In the genomic region with DNA sequence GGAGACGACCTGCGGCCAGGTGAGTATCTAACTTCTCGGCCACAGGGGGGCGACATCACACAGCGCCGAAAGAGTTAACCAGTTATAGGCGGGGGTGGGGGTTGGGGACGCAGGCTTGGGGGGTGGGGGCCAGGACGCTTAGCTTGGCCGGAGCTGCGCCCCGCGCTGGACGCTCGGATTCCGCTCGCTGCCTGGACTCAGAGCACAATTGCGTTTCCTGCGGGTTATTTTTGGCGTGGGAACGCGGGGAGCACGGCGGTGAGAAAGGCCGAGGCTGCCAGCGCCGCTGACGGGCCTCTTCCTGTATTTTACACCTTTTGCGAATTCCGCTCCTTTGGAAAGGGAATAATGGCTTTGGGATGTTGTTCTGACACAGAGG, we compare ENCODE assay signal across 8 mouse cellular contexts. TPM values are rescaled to one million over a fixed set of nuclear protein-coding genes. Genes with fewer than 3 reads are reported as not detected.
DNase-seq lines count a peak whose midpoint lies in the region; ATAC-seq and TF ChIP-seq lines count a peak whose summit lies in the region.

No protein-coding gene starts in this region.

- TF ChIP-seq POLR2A in ES-Bruce4 (IDR thresholded peaks at IDR 0.05; ENCODE audit: insufficient read depth, low read length): no peak
- TF ChIP-seq POLR2A in bone marrow, adult 2 months (IDR thresholded peaks at IDR 0.05; ENCODE audit: borderline replicate concordance, control insufficient read depth, low read depth, low read length): no peak
- no peak for TF ChIP-seq POLR2A in limb, embryonic 14.5 days (IDR thresholded peaks at IDR 0.05; ENCODE audit: borderline replicate concordance, extremely low read depth, insufficient read depth, insufficient read length)

- H3K36me3 ChIP-seq in ES-Bruce4 (ENCODE audit: control insufficient read depth, insufficient read depth, low read length, poor library complexity, severe bottlenecking): no peaks in the 10 kb centered on the region
- no peaks in the 10 kb centered on the region for H3K36me3 ChIP-seq in forebrain, embryonic 12.5 days (replicated peaks)
- H3K36me3 ChIP-seq in hindbrain, embryonic 12.5 days: no peaks in the 10 kb centered on the region
- H3K36me3 ChIP-seq in limb, embryonic 14.5 days (ENCODE audit: control insufficient read depth, insufficient read depth, low read length): no peaks in the 10 kb centered on the region
- peaks cover 3% of the 10 kb centered on the region; the same call in 1 of the 2 replicates for H3K36me3 ChIP-seq in midbrain, postnatal 0 days (ENCODE audit: insufficient read depth, low read length)

- no peak for DNase-seq in limb, embryonic 14.5 days (ENCODE audit: low spot score)
- peak; percentile 53 for DNase-seq in midbrain, postnatal 0 days (ENCODE audit: low spot score)
- DNase-seq in yolk sac, embryonic 10.5 days (ENCODE audit: low spot score): peak; percentile 69

- H3K9ac ChIP-seq in ES-Bruce4 (ENCODE audit: low read depth, poor library complexity, severe bottlenecking): no peak overlapping the region
- 0 out of 2 replicates have a peak overlapping the region, but pooled peaks have one; percentile 0 for H3K9ac ChIP-seq in forebrain, embryonic 12.5 days
- peak overlapping the region; percentile 54 for H3K9ac ChIP-seq in hindbrain, embryonic 12.5 days
- H3K9ac ChIP-seq in limb, embryonic 14.5 days (ENCODE audit: low read depth, low read length, severe bottlenecking): peak overlapping the region; percentile 52
- H3K9ac ChIP-seq in midbrain, postnatal 0 days (replicated peaks; ENCODE audit: low read length, poor library complexity, severe bottlenecking): peak overlapping the region; percentile 54

- no peak for TF ChIP-seq EP300 in ES-Bruce4 (IDR thresholded peaks at IDR 0.05; ENCODE audit: insufficient read depth, low read depth, low read length)

- H3K4me2 ChIP-seq in forebrain, embryonic 12.5 days: peak overlapping the region; percentile 72
- H3K4me2 ChIP-seq in hindbrain, embryonic 12.5 days (replicated peaks): peak overlapping the region; percentile 72
- peak overlapping the region; percentile 84 for H3K4me2 ChIP-seq in limb, embryonic 14.5 days (replicated peaks; ENCODE audit: low read depth, low read length, severe bottlenecking)
- H3K4me2 ChIP-seq in midbrain, postnatal 0 days (ENCODE audit: low read depth, low read length, poor library complexity, severe bottlenecking): peak overlapping the region; percentile 99

- peak overlapping the region; percentile 71 for H3K4me3 ChIP-seq in ES-Bruce4 (ENCODE audit: low read depth, low read length)
- H3K4me3 ChIP-seq in bone marrow, adult 2 months (replicated peaks; ENCODE audit: control insufficient read depth, low read depth, low read length): no peak overlapping the region
- peak overlapping the region; percentile 45 for H3K4me3 ChIP-seq in forebrain, embryonic 12.5 days (replicated peaks)
- peak overlapping the region; percentile 38 for H3K4me3 ChIP-seq in hindbrain, embryonic 12.5 days
- H3K4me3 ChIP-seq in limb, embryonic 14.5 days (replicated peaks; ENCODE audit: low read length): peak overlapping the region; percentile 43
- peak overlapping the region; percentile 44 for H3K4me3 ChIP-seq in midbrain, postnatal 0 days (ENCODE audit: low read depth, low read length)

- WGBS in bone marrow, adult 2 months: under 1% methylated on average over 30 of the region's 30 CpGs
- WGBS in forebrain, embryonic 12.5 days: under 1% methylated on average over 30 of the region's 30 CpGs
- WGBS in hindbrain, embryonic 12.5 days: under 1% methylated on average over 30 of the region's 30 CpGs
- WGBS in limb, embryonic 14.5 days: under 1% methylated on average over 30 of the region's 30 CpGs
- WGBS in midbrain, postnatal 0 days: under 1% methylated on average over 30 of the region's 30 CpGs

- peaks cover 1% of the 10 kb centered on the region for H3K4me1 ChIP-seq in ES-Bruce4 (ENCODE audit: control insufficient read depth, insufficient read depth, low read length)
- no peaks in the 10 kb centered on the region; the same call in 1 of the 2 replicates for H3K4me1 ChIP-seq in bone marrow, adult 2 months (ENCODE audit: control insufficient read depth, insufficient read depth, low read length)
- H3K4me1 ChIP-seq in forebrain, embryonic 12.5 days: peaks cover 65% of the 10 kb centered on the region
- H3K4me1 ChIP-seq in hindbrain, embryonic 12.5 days: peaks cover 52% of the 10 kb centered on the region
- peaks cover 28% of the 10 kb centered on the region for H3K4me1 ChIP-seq in limb, embryonic 14.5 days (ENCODE audit: control insufficient read depth, insufficient read depth, low read length)
- peaks cover 16% of the 10 kb centered on the region for H3K4me1 ChIP-seq in midbrain, postnatal 0 days (ENCODE audit: insufficient read depth, low read length)

- no peaks in the 10 kb centered on the region for H3K9me3 ChIP-seq in ES-Bruce4 (replicated peaks; ENCODE audit: control insufficient read depth, insufficient read depth, low read length, poor library complexity, severe bottlenecking)
- no peaks in the 10 kb centered on the region for H3K9me3 ChIP-seq in forebrain, embryonic 12.5 days
- H3K9me3 ChIP-seq in hindbrain, embryonic 12.5 days (replicated peaks): no peaks in the 10 kb centered on the region
- no peaks in the 10 kb centered on the region for H3K9me3 ChIP-seq in limb, embryonic 14.5 days (ENCODE audit: control insufficient read depth, low read length)
- H3K9me3 ChIP-seq in midbrain, postnatal 0 days (ENCODE audit: low read length): no peaks in the 10 kb centered on the region

- no peak for ATAC-seq in forebrain, embryonic 12.5 days (ENCODE audit: low FRiP score)
- no peak for ATAC-seq in hindbrain, embryonic 12.5 days (ENCODE audit: low FRiP score)
- ATAC-seq in limb, embryonic 14.5 days (ENCODE audit: low FRiP score, low read depth): no peak
- no peak for ATAC-seq in midbrain, postnatal 0 days (ENCODE audit: low FRiP score)
- no peak for ATAC-seq in megakaryocyte progenitor cell, adult 5-6 weeks (replicated peaks; ENCODE audit: poor library complexity)

- TF ChIP-seq CTCF in ES-Bruce4 (IDR thresholded peaks at IDR 0.05; ENCODE audit: low read depth, low read length): peak; percentile 55
- TF ChIP-seq CTCF in bone marrow, adult 2 months (IDR thresholded peaks at IDR 0.05; ENCODE audit: control insufficient read depth, insufficient read depth, low read length): peak; percentile 30; the same call in 1 of the 2 replicates
- TF ChIP-seq CTCF in midbrain, postnatal 0 days (IDR thresholded peaks at IDR 0.05): peak; percentile 72

- H3K27me3 ChIP-seq in ES-Bruce4 (ENCODE audit: control insufficient read depth, insufficient read depth, low read length, poor library complexity, severe bottlenecking): peaks cover 18% of the 10 kb centered on the region
- H3K27me3 ChIP-seq in forebrain, embryonic 12.5 days: peaks cover 100% of the 10 kb centered on the region
- H3K27me3 ChIP-seq in hindbrain, embryonic 12.5 days: peaks cover 100% of the 10 kb centered on the region
- peaks cover 75% of the 10 kb centered on the region for H3K27me3 ChIP-seq in limb, embryonic 14.5 days (ENCODE audit: control insufficient read depth, insufficient read depth, low read length)
- H3K27me3 ChIP-seq in midbrain, postnatal 0 days (ENCODE audit: insufficient read depth, low read length): peaks cover 75% of the 10 kb centered on the region

- H3K27ac ChIP-seq in ES-Bruce4 (ENCODE audit: insufficient read depth, low read length): no peak overlapping the region
- H3K27ac ChIP-seq in bone marrow, adult 2 months (ENCODE audit: control insufficient read depth, insufficient read depth, low read depth, low read length, poor library complexity): no peak overlapping the region
- H3K27ac ChIP-seq in forebrain, embryonic 12.5 days: no peak overlapping the region
- no peak overlapping the region for H3K27ac ChIP-seq in hindbrain, embryonic 12.5 days
- no peak overlapping the region for H3K27ac ChIP-seq in limb, embryonic 14.5 days (replicated peaks; ENCODE audit: low read depth, low read length)
- H3K27ac ChIP-seq in midbrain, postnatal 0 days (ENCODE audit: low read depth, low read length): no peak overlapping the region

RNA-seq across cellular contexts. Expression of a gene that starts 1.5 kb away (rescaled TPM):
- polyA plus RNA-seq in ES-Bruce4 (2011; ENCODE audit: insufficient read depth, insufficient read length, low read depth, missing spikeins): 0.18 TPM in 1 of 2 replicates, not detected in the other
- polyA plus RNA-seq in bone marrow, adult 2 months (2011; ENCODE audit: insufficient read depth, insufficient read length, low replicate concordance, missing spikeins): 0.25 TPM in 1 of 2 replicates, not detected in the other
- polyA plus RNA-seq in forebrain, embryonic 12.5 days (2016; fragmentation: Nextera tagmentation; extraction: Ambion mirVana): 3.5 and 3.8 TPM in 2 replicates
- 5.6 TPM in 2 replicates for polyA plus RNA-seq in hindbrain, embryonic 12.5 days (2016; fragmentation: Nextera tagmentation; extraction: Ambion mirVana)
- polyA plus RNA-seq in limb, embryonic 14.5 days (2012; rRNA removed): 8.7 and 9.0 TPM in 2 replicates
- polyA plus RNA-seq in limb, embryonic 14.5 days (2014; fragmentation: Nextera tagmentation; extraction: Ambion mirVana): 5.1 and 6.2 TPM in 2 replicates
- total RNA-seq in midbrain, postnatal 0 days (2014; rRNA removed): 3.9 TPM in 2 replicates
- 2.3 and 2.6 TPM in 2 replicates for polyA plus RNA-seq in midbrain, postnatal 0 days (2015; fragmentation: Nextera tagmentation; extraction: Ambion mirVana)
- 0.05 TPM in 1 of 2 replicates, not detected in the other for total RNA-seq in megakaryocyte progenitor cell, adult 5-6 weeks (2015)
- not detected in 2 replicates for total RNA-seq in megakaryocyte progenitor cell, adult 5-6 weeks (2017)

RNA-seq across cellular contexts. Expression of a gene that starts 23.9 kb away (rescaled TPM):
- 3.6 and 3.8 TPM in 2 replicates for polyA plus RNA-seq in ES-Bruce4 (2011; ENCODE audit: insufficient read depth, insufficient read length, low read depth, missing spikeins)
- 0.59 and 6.2 TPM in 2 replicates for polyA plus RNA-seq in bone marrow, adult 2 months (2011; ENCODE audit: insufficient read depth, insufficient read length, low replicate concordance, missing spikeins)
- polyA plus RNA-seq in forebrain, embryonic 12.5 days (2016; fragmentation: Nextera tagmentation; extraction: Ambion mirVana): 2.4 and 2.7 TPM in 2 replicates
- 1.9 and 2.4 TPM in 2 replicates for polyA plus RNA-seq in hindbrain, embryonic 12.5 days (2016; fragmentation: Nextera tagmentation; extraction: Ambion mirVana)
- polyA plus RNA-seq in limb, embryonic 14.5 days (2012; rRNA removed): 0.79 and 0.94 TPM in 2 replicates
- 0.48 and 0.68 TPM in 2 replicates for polyA plus RNA-seq in limb, embryonic 14.5 days (2014; fragmentation: Nextera tagmentation; extraction: Ambion mirVana)
- 9.5 and 18.7 TPM in 2 replicates for total RNA-seq in midbrain, postnatal 0 days (2014; rRNA removed)
- polyA plus RNA-seq in midbrain, postnatal 0 days (2015; fragmentation: Nextera tagmentation; extraction: Ambion mirVana): 10.2 and 13.5 TPM in 2 replicates
- 0.34 and 0.57 TPM in 2 replicates for total RNA-seq in megakaryocyte progenitor cell, adult 5-6 weeks (2015)
- 0.71 and 1.3 TPM in 2 replicates for total RNA-seq in megakaryocyte progenitor cell, adult 5-6 weeks (2017)

RNA-seq across cellular contexts. Expression of a gene that starts 38.6 kb away (rescaled TPM):
- 11.7 and 12.8 TPM in 2 replicates for polyA plus RNA-seq in ES-Bruce4 (2011; ENCODE audit: insufficient read depth, insufficient read length, low read depth, missing spikeins)
- 6.5 and 9.7 TPM in 2 replicates for polyA plus RNA-seq in bone marrow, adult 2 months (2011; ENCODE audit: insufficient read depth, insufficient read length, low replicate concordance, missing spikeins)
- polyA plus RNA-seq in forebrain, embryonic 12.5 days (2016; fragmentation: Nextera tagmentation; extraction: Ambion mirVana): 25.5 and 27.4 TPM in 2 replicates
- polyA plus RNA-seq in hindbrain, embryonic 12.5 days (2016; fragmentation: Nextera tagmentation; extraction: Ambion mirVana): 28.2 and 28.3 TPM in 2 replicates
- polyA plus RNA-seq in limb, embryonic 14.5 days (2012; rRNA removed): 17.0 and 19.2 TPM in 2 replicates
- 14.8 and 16.6 TPM in 2 replicates for polyA plus RNA-seq in limb, embryonic 14.5 days (2014; fragmentation: Nextera tagmentation; extraction: Ambion mirVana)
- total RNA-seq in midbrain, postnatal 0 days (2014; rRNA removed): 30.1 and 36.9 TPM in 2 replicates
- polyA plus RNA-seq in midbrain, postnatal 0 days (2015; fragmentation: Nextera tagmentation; extraction: Ambion mirVana): 21.4 and 21.6 TPM in 2 replicates
- 7.2 and 7.6 TPM in 2 replicates for total RNA-seq in megakaryocyte progenitor cell, adult 5-6 weeks (2015)
- total RNA-seq in megakaryocyte progenitor cell, adult 5-6 weeks (2017): 18.8 and 20.0 TPM in 2 replicates

RNA-seq across cellular contexts. Expression of a gene that starts 56.0 kb away (rescaled TPM):
- 0.36 and 0.78 TPM in 2 replicates for polyA plus RNA-seq in ES-Bruce4 (2011; ENCODE audit: insufficient read depth, insufficient read length, low read depth, missing spikeins)
- 2.1 TPM in 1 of 2 replicates, not detected in the other for polyA plus RNA-seq in bone marrow, adult 2 months (2011; ENCODE audit: insufficient read depth, insufficient read length, low replicate concordance, missing spikeins)
- 3.7 and 3.9 TPM in 2 replicates for polyA plus RNA-seq in forebrain, embryonic 12.5 days (2016; fragmentation: Nextera tagmentation; extraction: Ambion mirVana)
- polyA plus RNA-seq in hindbrain, embryonic 12.5 days (2016; fragmentation: Nextera tagmentation; extraction: Ambion mirVana): 5.8 and 8.2 TPM in 2 replicates
- polyA plus RNA-seq in limb, embryonic 14.5 days (2012; rRNA removed): 4.5 and 6.8 TPM in 2 replicates
- polyA plus RNA-seq in limb, embryonic 14.5 days (2014; fragmentation: Nextera tagmentation; extraction: Ambion mirVana): 14.7 and 15.1 TPM in 2 replicates
- 24.5 and 32.7 TPM in 2 replicates for total RNA-seq in midbrain, postnatal 0 days (2014; rRNA removed)
- 37.7 and 43.7 TPM in 2 replicates for polyA plus RNA-seq in midbrain, postnatal 0 days (2015; fragmentation: Nextera tagmentation; extraction: Ambion mirVana)
- total RNA-seq in megakaryocyte progenitor cell, adult 5-6 weeks (2015): not detected in 2 replicates
- not detected in 2 replicates for total RNA-seq in megakaryocyte progenitor cell, adult 5-6 weeks (2017)
